Mouse (Mus musculus) midbrain, embryonic 14.5 days (tissue): ENCODE measurements around the gene Prkag1. TPM values are rescaled to one million over a fixed set of nuclear protein-coding genes. Genes with fewer than 3 reads are reported as not detected.

Experiments
- ATAC-seq: fragments of 200-750 bp; cut with Nextera tagmentation; 2 replicates; pipeline ENCODE4 v1.8.0; 2017; ENCODE audit warnings: moderate number of reproducible peaks, moderate library complexity; ENCODE audit not compliant: low FRiP score, low TSS enrichment
- DNase-seq: peaks from one replicate; pipeline ENCODE4 v3.0.0-alpha.2; 2015
- H3K27ac ChIP-seq: fragments of 300-500 bp; sonication (generic); replicated peaks from 2 replicates; pipeline ENCODE4 v1.5.1; 2014; ENCODE audit warnings: mild to moderate bottlenecking, low read depth, low read length, moderate library complexity
- H3K27me3 ChIP-seq: fragments of 300-500 bp; sonication (generic); 2 replicates; pipeline ENCODE4 v1.6.1; 2014; ENCODE audit warnings: low read length, control low read depth, mixed read lengths; ENCODE audit not compliant: control insufficient read depth, insufficient read depth
- H3K36me3 ChIP-seq: fragments of 300-500 bp; sonication (generic); 2 replicates; pipeline ENCODE4 v1.6.1; 2014; ENCODE audit warnings: low read length, control low read depth; ENCODE audit not compliant: control insufficient read depth, insufficient read depth
- H3K4me1 ChIP-seq: fragments of 300-500 bp; sonication (generic); 2 replicates; pipeline ENCODE4 v1.6.1; 2014; ENCODE audit warnings: mild to moderate bottlenecking, antibody characterized with exemption, low read length, control low read depth; ENCODE audit not compliant: control insufficient read depth, insufficient read depth
- H3K4me2 ChIP-seq: fragments of 300-500 bp; sonication (generic); 2 replicates; pipeline ENCODE4 v1.6.1; 2014; ENCODE audit warnings: mild to moderate bottlenecking, low read length, moderate library complexity
- H3K4me3 ChIP-seq: fragments of 300-500 bp; sonication (generic); replicated peaks from 2 replicates; pipeline ENCODE4 v1.5.1; 2014; ENCODE audit warnings: low read depth, low read length
- H3K9ac ChIP-seq: fragments of 300-500 bp; sonication (generic); replicated peaks from 2 replicates; pipeline ENCODE4 v1.6.1; 2014; ENCODE audit warnings: mild to moderate bottlenecking, low read length, moderate library complexity
- H3K9me3 ChIP-seq: fragments of 300-500 bp; sonication (generic); 2 replicates; pipeline ENCODE4 v1.6.1; 2016; ENCODE audit warnings: low read length, control low read depth, mixed read lengths; ENCODE audit not compliant: control insufficient read depth
- WGBS: fragments of 180-500 bp; shearing (Covaris S2); extraction: QIAGEN DNeasy Blood & Tissue Kit; methylation state at CpG from one replicate; pipeline ENCODE4 v1.1.7; 2014; 5-methylcytosine and 5-hydroxymethylcytosine counted together
- polyA plus RNA-seq: library from polyadenylated mRNA; unstranded; fragments of >200 nt; fragmentation: Nextera tagmentation; extraction: Ambion mirVana; gene quantifications from 2 replicates; pipeline ENCODE4 v1.2.1, GENCODE M21; 2014

The Prkag1 gene
- polyA plus RNA-seq, 1 experiment from 2014 or later = 72.8 TPM

DNA sequence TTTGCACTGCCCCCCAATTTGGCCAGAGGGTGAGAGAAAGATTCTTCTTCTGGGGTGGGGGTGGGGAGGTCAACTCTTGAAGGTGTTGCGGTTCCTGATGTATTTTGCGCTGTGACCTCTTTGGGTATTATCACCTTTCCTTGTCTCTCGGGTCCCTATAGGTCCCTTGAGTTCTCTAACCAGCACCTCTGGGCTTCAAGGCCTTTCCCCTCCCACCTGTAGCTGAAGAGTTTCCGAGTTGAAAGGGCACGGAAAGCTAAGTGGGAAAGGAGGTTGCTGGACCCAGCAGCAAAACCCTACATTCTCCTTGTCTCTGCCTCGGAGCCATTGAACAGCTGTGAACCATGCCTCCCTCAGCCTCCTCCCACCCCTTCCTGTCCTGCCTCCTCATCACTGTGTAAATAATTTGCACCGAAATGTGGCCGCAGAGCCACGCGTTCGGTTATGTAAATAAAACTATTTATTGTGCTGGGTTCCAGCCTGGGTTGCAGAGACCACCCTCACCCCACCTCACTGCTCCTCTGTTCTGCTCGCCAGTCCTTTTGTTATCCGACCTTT lies 38.1 kb downstream of the Prkag1 start:
- H3K36me3 ChIP-seq = no peaks in the 10 kb centered on the region
- peak overlapping the region; percentile 30 for H3K4me3 ChIP-seq
- peak overlapping the region; percentile 51 for H3K4me2 ChIP-seq
- H3K9ac ChIP-seq = no peak overlapping the region; the same call in 1 of the 2 replicates
- H3K4me1 ChIP-seq = peaks cover 12% of the 10 kb centered on the region; the same call in 1 of the 2 replicates
- no peak for ATAC-seq
- H3K27ac ChIP-seq = no peak overlapping the region
- peaks cover 96% of the 10 kb centered on the region for H3K27me3 ChIP-seq
- 8% methylated on average over 13 of the region's 13 CpGs for WGBS
- no peaks in the 10 kb centered on the region for H3K9me3 ChIP-seq
- DNase-seq = no peak

DNA sequence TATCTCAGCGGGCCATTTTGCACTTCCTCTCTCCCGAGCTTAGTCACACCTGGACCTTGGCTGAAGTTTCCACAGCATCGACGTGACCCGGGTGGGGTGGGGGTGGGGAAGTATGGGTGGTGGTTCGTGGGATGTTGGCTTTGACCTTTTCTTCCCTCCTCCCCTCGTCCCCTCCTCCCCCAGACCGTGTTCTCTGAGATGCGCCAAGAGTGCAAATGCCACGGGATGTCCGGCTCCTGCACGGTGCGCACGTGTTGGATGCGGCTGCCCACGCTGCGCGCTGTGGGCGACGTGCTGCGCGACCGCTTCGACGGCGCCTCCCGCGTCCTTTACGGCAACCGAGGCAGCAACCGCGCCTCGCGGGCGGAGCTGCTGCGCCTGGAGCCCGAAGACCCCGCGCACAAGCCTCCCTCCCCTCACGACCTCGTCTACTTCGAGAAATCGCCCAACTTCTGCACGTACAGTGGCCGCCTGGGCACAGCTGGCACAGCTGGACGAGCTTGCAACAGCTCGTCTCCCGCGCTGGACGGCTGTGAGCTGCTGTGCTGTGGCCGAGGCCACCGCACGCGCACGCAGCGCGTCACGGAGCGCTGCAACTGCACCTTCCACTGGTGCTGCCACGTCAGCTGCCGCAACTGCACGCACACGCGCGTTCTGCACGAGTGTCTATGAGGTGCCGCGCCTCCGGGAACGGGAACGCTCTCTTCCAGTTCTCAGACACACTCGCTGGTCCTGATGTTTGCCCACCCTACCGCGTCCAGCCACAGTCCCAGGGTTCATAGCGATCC lies 38.9 kb downstream of the Prkag1 start:
- ATAC-seq = no peak
- Histone ChIP-seq H3K4me3 (peak overlapping the region; percentile 30), H3K4me2 (peak overlapping the region; percentile 51), H3K27ac (no peak overlapping the region), H3K4me1 (0 out of 2 replicates have a peak, but pooled peaks cover 5% of the 10 kb centered on the region), H3K27me3 (peaks cover 98% of the 10 kb centered on the region), H3K9ac (peak overlapping the region; percentile 31; the same call in 1 of the 2 replicates), H3K9me3 (no peaks in the 10 kb centered on the region), H3K36me3 (no peaks in the 10 kb centered on the region)
- WGBS = 2% methylated on average over 75 of the region's 75 CpGs
- peak; percentile 77 for DNase-seq

DNA sequence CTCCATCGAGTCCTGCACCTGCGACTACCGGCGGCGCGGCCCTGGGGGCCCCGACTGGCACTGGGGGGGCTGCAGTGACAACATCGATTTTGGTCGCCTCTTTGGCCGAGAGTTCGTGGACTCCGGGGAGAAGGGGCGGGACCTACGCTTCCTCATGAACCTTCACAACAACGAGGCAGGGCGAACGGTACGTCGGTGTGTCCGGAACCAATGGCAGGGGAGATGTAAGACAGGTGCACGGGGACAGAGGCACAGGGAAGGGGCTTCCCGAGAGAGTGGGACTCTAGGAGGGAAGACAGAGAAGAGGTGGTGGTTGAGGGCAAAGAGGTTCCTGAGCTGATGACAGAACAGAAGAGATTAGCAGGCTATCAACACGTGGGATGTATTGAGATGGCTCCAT lies 39.5 kb downstream of the Prkag1 start:
- H3K4me2 ChIP-seq = no peak overlapping the region
- H3K27me3 ChIP-seq = peaks cover 97% of the 10 kb centered on the region
- 1% methylated on average over 23 of the region's 23 CpGs for WGBS
- no peak for ATAC-seq
- H3K4me1 ChIP-seq = 0 out of 2 replicates have a peak, but pooled peaks cover 5% of the 10 kb centered on the region
- no peaks in the 10 kb centered on the region for H3K36me3 ChIP-seq
- H3K27ac ChIP-seq = no peak overlapping the region
- DNase-seq = no peak
- H3K9me3 ChIP-seq = no peaks in the 10 kb centered on the region
- no peak overlapping the region for H3K9ac ChIP-seq
- H3K4me3 ChIP-seq = peak overlapping the region; percentile 30

DNA sequence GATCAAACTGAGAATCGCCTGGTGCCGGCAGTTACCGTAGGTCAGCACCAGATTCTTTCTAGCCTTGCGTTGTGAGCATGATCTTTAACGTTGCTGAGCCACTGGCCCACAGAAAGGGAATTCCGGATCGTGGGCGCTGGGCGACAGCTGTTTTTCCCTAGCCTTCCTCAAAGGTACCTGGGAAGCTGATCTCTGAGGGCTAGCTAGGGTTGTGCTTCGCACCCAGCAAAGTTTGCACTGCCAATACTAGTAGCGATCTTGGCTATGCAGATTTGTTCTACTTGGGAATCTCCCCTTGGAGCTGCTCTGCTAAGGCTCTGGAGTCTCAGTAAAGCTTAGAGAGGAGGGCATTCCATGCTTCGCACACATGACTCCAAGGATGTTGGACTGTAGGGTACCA lies 40.1 kb downstream of the Prkag1 start:
- H3K4me2 ChIP-seq = peak overlapping the region; percentile 25; the same call in 1 of the 2 replicates
- H3K4me3 ChIP-seq = peak overlapping the region; percentile 14
- no peaks in the 10 kb centered on the region for H3K36me3 ChIP-seq
- ATAC-seq = no peak
- H3K27ac ChIP-seq = no peak overlapping the region
- no peak overlapping the region for H3K9ac ChIP-seq
- 1% methylated on average over 12 of the region's 12 CpGs for WGBS
- DNase-seq = no peak
- 0 out of 2 replicates have a peak, but pooled peaks cover 5% of the 10 kb centered on the region for H3K4me1 ChIP-seq
- no peaks in the 10 kb centered on the region for H3K9me3 ChIP-seq
- H3K27me3 ChIP-seq = peaks cover 96% of the 10 kb centered on the region

DNA sequence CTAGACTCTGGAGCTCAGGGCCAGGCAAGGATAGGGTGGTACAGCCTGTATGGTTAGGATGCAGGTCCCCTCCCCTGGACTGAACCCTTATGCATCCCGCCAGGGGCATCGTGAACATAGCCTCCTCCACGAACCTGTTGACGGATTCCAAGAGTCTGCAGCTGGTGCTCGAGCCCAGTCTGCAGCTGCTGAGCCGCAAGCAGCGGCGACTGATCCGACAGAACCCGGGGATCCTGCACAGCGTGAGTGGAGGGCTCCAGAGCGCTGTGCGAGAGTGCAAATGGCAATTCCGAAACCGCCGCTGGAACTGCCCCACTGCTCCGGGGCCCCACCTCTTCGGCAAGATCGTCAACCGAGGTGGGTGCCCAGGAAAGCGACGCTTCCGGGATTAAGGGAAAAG lies 40.6 kb downstream of the Prkag1 start:
- under 1% methylated on average over 23 of the region's 23 CpGs for WGBS
- peak; percentile 34 for DNase-seq
- ATAC-seq = no peak
- H3K9ac ChIP-seq = peak overlapping the region; percentile 23; the same call in 1 of the 2 replicates
- H3K4me2 ChIP-seq = peak overlapping the region; percentile 25; the same call in 1 of the 2 replicates
- peak overlapping the region; percentile 14 for H3K4me3 ChIP-seq
- H3K27ac ChIP-seq = no peak overlapping the region
- 0 out of 2 replicates have a peak, but pooled peaks cover 2% of the 10 kb centered on the region for H3K9me3 ChIP-seq
- H3K36me3 ChIP-seq = no peaks in the 10 kb centered on the region
- peaks cover 94% of the 10 kb centered on the region for H3K27me3 ChIP-seq
- 0 out of 2 replicates have a peak, but pooled peaks cover 5% of the 10 kb centered on the region for H3K4me1 ChIP-seq

DNA sequence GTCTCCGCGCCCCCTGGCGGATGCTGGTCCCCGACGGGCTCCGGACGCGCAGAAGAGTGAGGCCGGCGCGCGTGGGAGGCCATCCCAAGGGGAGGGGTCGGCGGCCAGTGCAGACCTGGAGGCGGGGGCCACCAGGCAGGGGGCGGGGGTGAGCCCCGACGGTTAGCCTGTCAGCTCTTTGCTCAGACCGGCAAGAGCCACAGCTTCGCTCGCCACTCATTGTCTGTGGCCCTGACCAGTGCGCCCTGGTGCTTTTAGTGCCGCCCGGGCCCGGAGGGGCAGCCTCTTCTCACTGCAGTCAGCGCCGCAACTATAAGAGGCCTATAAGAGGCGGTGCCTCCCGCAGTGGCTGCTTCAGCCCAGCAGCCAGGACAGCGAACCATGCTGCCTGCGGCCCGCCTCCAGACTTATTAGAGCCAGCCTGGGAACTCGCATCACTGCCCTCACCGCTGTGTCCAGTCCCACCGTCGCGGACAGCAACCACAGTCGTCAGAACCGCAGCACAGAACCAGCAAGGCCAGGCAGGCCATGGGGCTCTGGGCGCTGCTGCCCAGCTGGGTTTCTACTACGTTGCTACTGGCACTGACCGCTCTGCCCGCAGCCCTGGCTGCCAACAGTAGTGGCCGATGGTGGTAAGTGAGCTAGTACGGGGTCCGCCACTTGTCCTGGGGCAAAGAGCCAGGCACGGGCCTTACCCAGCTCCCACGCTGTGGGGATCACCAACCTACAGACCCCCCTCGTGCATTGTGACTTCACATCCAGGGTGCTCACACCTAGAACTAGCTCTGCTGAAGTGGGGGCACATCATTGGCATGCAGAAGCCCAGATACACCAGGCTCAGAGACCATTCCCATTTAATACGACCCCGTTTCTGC lies 41.4 kb downstream of the Prkag1 start, which contains the start of gene Wnt1:
Gene Wnt1 (plus strand): TSS at position 197 of the 875 bp plus-strand sequence.
- peak within 1 kb of the TSS; percentile 17; the same call in 1 of the 2 replicates for H3K4me2 ChIP-seq
- 0 out of 2 replicates have a peak, but pooled peaks cover 5% of the 10 kb centered on the region for H3K4me1 ChIP-seq
- under 1% methylated on average over 51 of the region's 51 CpGs for WGBS
- H3K9ac ChIP-seq = no peak within 1 kb of the TSS; the same call in 1 of the 2 replicates
- peak within 1 kb of the TSS; percentile 14; the same call in 1 of the 2 replicates for H3K4me3 ChIP-seq
- ATAC-seq (no peak), DNase-seq (peak; percentile 75)
- H3K27me3 ChIP-seq = peaks cover 90% of the 10 kb centered on the region
- H3K36me3 ChIP-seq = no peaks in the 10 kb centered on the region
- H3K9me3 ChIP-seq = 0 out of 2 replicates have a peak, but pooled peaks cover 2% of the 10 kb centered on the region
- H3K27ac ChIP-seq = no peak within 1 kb of the TSS

DNA sequence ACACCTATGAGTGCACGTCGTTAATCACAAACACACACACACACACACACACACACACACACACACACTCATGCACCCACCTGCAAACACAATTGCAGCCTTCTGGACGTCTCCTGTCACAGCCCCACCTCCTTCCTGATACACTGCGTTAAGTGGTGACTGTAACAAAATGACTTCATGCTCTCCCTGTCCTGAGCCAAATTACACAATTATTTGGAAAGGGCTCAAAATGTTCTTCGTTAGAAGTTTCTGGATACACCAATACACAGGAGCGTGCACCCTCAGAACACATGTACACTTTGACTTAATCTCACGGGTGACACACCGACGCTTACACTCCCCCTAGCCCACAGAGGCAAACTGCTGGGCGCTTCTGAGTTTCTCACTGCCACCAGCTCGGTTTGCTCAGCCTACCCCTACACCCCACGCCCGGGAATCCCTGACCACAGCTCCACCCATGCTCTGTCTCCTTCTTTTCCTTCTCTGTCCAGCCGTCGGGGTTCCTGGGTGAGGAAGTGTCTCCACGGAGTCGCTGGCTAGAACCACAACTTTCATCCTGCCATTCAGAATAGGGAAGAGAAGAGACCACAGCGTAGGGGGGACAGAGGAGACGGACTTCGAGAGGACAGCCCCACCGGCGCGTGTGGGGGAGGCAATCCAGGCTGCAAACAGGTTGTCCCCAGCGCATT lies 42.2 kb downstream of the Prkag1 start:
- Histone ChIP-seq H3K4me3 (no peak overlapping the region), H3K27me3 (peaks cover 82% of the 10 kb centered on the region), H3K36me3 (no peaks in the 10 kb centered on the region), H3K9me3 (0 out of 2 replicates have a peak, but pooled peaks cover 2% of the 10 kb centered on the region), H3K4me2 (no peak overlapping the region), H3K9ac (no peak overlapping the region), H3K4me1 (0 out of 2 replicates have a peak, but pooled peaks cover 5% of the 10 kb centered on the region), H3K27ac (no peak overlapping the region)
- 10% methylated on average over 24 of the region's 24 CpGs for WGBS
- DNase-seq = no peak
- no peak for ATAC-seq
